Mouse (Mus musculus) megakaryocyte, embryonic 14.5 days (primary cell): ENCODE measurements around the gene March6. TPM values are rescaled to one million over a fixed set of nuclear protein-coding genes. Genes with fewer than 3 reads are reported as not detected.

Experiments used
- H3K27me3 ChIP-seq: replicated peaks from 2 replicates; pipeline ENCODE3; 2012; ENCODE audit warnings: inconsistent platforms
- H3K36me3 ChIP-seq: replicated peaks from 2 replicates; pipeline ENCODE3; 2012; ENCODE audit warnings: low read length, inconsistent platforms, mixed read lengths
- H3K4me1 ChIP-seq: 2 replicates; pipeline ENCODE4 v1.6.1; 2012; ENCODE audit warnings: inconsistent platforms
- H3K4me3 ChIP-seq: replicated peaks from 2 replicates; pipeline ENCODE3; 2012; ENCODE audit warnings: moderate library complexity, mild to moderate bottlenecking, inconsistent platforms
- H3K9me3 ChIP-seq: 2 replicates; pipeline ENCODE4 v1.6.1; 2012; ENCODE audit warnings: inconsistent platforms
- FLI1 ChIP-seq: IDR thresholded peaks from 2 replicates; pipeline ENCODE4 v1.6.1; 2012; ENCODE audit warnings: low read length, inconsistent platforms, mixed read lengths
- GATA1 ChIP-seq: IDR thresholded peaks from 3 replicates; pipeline ENCODE4 v1.6.1; 2012; ENCODE audit warnings: mixed read lengths, low read length, inconsistent platforms, borderline replicate concordance
- polyA plus RNA-seq: library from polyadenylated mRNA; stranded (reverse); fragments of >175 nt; gene quantifications from 2 replicates; pipeline ENCODE4 v1.2.3, GENCODE M21; 2012; ENCODE audit warnings: low replicate concordance; ENCODE audit not compliant: insufficient read depth

March6 gene
- polyA plus RNA-seq, 1 experiment: 18.8 TPM

GRCm38 (mm10) chr15:31419037-31419436 lies 111.8 kb downstream of the March6 start:
- no peaks in the 10 kb centered on the region for H3K27me3 ChIP-seq
- peak overlapping the region; percentile 91 for H3K4me3 ChIP-seq
- TF ChIP-seq FLI1: no peak
- TF ChIP-seq GATA1: no peak
- H3K9me3 ChIP-seq: 0 out of 2 replicates have a peak, but pooled peaks cover 5% of the 10 kb centered on the region
- H3K4me1 ChIP-seq: peaks cover 52% of the 10 kb centered on the region
- no peaks in the 10 kb centered on the region for H3K36me3 ChIP-seq

- Histone ChIP-seq H3K4me3 (peak overlapping the region; percentile 91), H3K36me3 (no peaks in the 10 kb centered on the region), H3K27me3 (no peaks in the 10 kb centered on the region), H3K9me3 (0 out of 2 replicates have a peak, but pooled peaks cover 5% of the 10 kb centered on the region), H3K4me1 (peaks cover 51% of the 10 kb centered on the region)
- TF ChIP-seq GATA1 (no peak), FLI1 (no peak)
Observed at GRCm38 (mm10) chr15:31418686-31419024, 112.2 kb downstream of the March6 start.

GRCm38 (mm10) chr15:31417796-31418685 lies 112.8 kb downstream of the March6 start:
- Histone ChIP-seq H3K4me3 (peak overlapping the region; percentile 91), H3K9me3 (0 out of 2 replicates have a peak, but pooled peaks cover 5% of the 10 kb centered on the region), H3K36me3 (no peaks in the 10 kb centered on the region), H3K4me1 (peaks cover 54% of the 10 kb centered on the region), H3K27me3 (no peaks in the 10 kb centered on the region)
- TF ChIP-seq FLI1: no peak
- no peak for TF ChIP-seq GATA1

- peaks cover 53% of the 10 kb centered on the region for H3K4me1 ChIP-seq
- TF ChIP-seq FLI1: no peak
- H3K4me3 ChIP-seq: no peak overlapping the region
- H3K27me3 ChIP-seq: no peaks in the 10 kb centered on the region
- H3K36me3 ChIP-seq: no peaks in the 10 kb centered on the region
- H3K9me3 ChIP-seq: 0 out of 2 replicates have a peak, but pooled peaks cover 5% of the 10 kb centered on the region
Observed at GRCm38 (mm10) chr15:31417409-31417795, 113.5 kb downstream of the March6 start.

- Histone ChIP-seq H3K4me1 (peaks cover 51% of the 10 kb centered on the region), H3K4me3 (peak overlapping the region; percentile 57), H3K27me3 (peaks cover 2% of the 10 kb centered on the region), H3K36me3 (no peaks in the 10 kb centered on the region), H3K9me3 (0 out of 2 replicates have a peak, but pooled peaks cover 5% of the 10 kb centered on the region)
- TF ChIP-seq FLI1 (no peak), GATA1 (no peak)
Observed at GRCm38 (mm10) chr15:31415181-31415580, 115.7 kb downstream of the March6 start.

GRCm38 (mm10) chr15:31414179-31414898 lies 116.5 kb downstream of the March6 start:
- TF ChIP-seq GATA1: no peak
- no peak for TF ChIP-seq FLI1
- Histone ChIP-seq H3K4me3 (no peak overlapping the region), H3K4me1 (peaks cover 58% of the 10 kb centered on the region)

GRCm38 (mm10) chr15:31413662-31414061 lies 117.2 kb downstream of the March6 start:
- peaks cover 12% of the 10 kb centered on the region for H3K27me3 ChIP-seq
- H3K36me3 ChIP-seq: no peaks in the 10 kb centered on the region
- no peak overlapping the region for H3K4me3 ChIP-seq
- no peak for TF ChIP-seq FLI1
- TF ChIP-seq GATA1: no peak
- H3K9me3 ChIP-seq: 0 out of 2 replicates have a peak, but pooled peaks cover 5% of the 10 kb centered on the region
- peaks cover 54% of the 10 kb centered on the region for H3K4me1 ChIP-seq

More at GRCm38 (mm10) chr15:31414179-31414898, 116.5 kb downstream of the March6 start:
- Histone ChIP-seq H3K27me3 (peaks cover 8% of the 10 kb centered on the region), H3K9me3 (0 out of 2 replicates have a peak, but pooled peaks cover 5% of the 10 kb centered on the region), H3K36me3 (no peaks in the 10 kb centered on the region)

- TF ChIP-seq FLI1 (no peak), GATA1 (no peak)
- H3K4me1 ChIP-seq: peaks cover 46% of the 10 kb centered on the region
- H3K27me3 ChIP-seq: peaks cover 13% of the 10 kb centered on the region
- H3K9me3 ChIP-seq: 0 out of 2 replicates have a peak, but pooled peaks cover 5% of the 10 kb centered on the region
- H3K4me3 ChIP-seq: no peak overlapping the region
- no peaks in the 10 kb centered on the region for H3K36me3 ChIP-seq
Observed at GRCm38 (mm10) chr15:31412933-31413332, 117.9 kb downstream of the March6 start.

- no peak for TF ChIP-seq FLI1
- TF ChIP-seq GATA1: no peak
- Histone ChIP-seq H3K4me3 (no peak overlapping the region), H3K4me1 (peaks cover 41% of the 10 kb centered on the region), H3K27me3 (peaks cover 17% of the 10 kb centered on the region), H3K36me3 (no peaks in the 10 kb centered on the region), H3K9me3 (0 out of 2 replicates have a peak, but pooled peaks cover 5% of the 10 kb centered on the region)
Observed at GRCm38 (mm10) chr15:31412436-31412835, 118.4 kb downstream of the March6 start.
